Mouse (Mus musculus) retina, postnatal 1 day (tissue): ENCODE data around the gene Olfr299.

ENCODE experiments used
- DNase-seq: peaks from one replicate; pipeline ENCODE4 v3.0.0-alpha.2; 2012

Gene Olfr299

GRCm38 (mm10) chr7:86459621-86460020, at the start of gene Olfr299:
Olfr299 (plus strand) TSS chr7:86459921.
- no peak for DNase-seq

- DNase-seq = no peak
Measured at GRCm38 (mm10) chr7:86492384-86492783, 32.7 kb downstream of the Olfr299 start, which contains the start of gene Olfr298. Olfr298 (minus strand) TSS chr7:86492484.
